Mouse (Mus musculus): ENCODE measurements at regions not wholly inside any gene's neighbourhood (a gene's known extent, or its start where the extent isn't known, plus 50 kb on each side); places are given as distances from the start of the nearest gene placed in this dataset.

DNA sequence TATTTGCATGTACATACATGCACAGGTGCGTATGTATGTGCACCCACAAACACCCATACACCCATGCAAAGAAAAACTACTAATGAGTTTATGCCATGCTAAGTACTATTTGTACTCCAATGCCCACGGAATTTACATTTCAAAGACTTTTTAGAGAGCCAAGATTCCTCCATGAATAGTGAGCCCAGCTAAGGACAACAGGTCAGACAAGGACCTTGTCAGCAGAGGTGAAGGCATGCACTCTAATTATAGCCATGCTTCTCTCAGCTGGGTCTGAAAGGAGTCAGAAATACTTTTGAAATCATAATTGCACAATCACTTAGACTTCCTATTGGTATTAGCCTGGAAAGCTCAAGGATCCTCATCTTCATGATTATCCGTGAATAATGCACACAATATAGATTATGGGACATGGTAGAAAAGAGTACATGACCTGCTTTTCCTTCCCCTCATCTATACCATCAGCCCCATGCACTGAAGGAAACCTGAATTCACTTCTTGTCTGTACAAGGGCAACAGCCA lies 67.7 kb upstream of the Itprid2 start:
- no peak overlapping the region for H3K4me2 ChIP-seq
- H3K27me3 ChIP-seq (ENCODE audit: insufficient read depth, low read length) = no peaks in the 10 kb centered on the region
- TF ChIP-seq CTCF (IDR thresholded peaks at IDR 0.05; ENCODE audit: low read depth) = no peak
- H3K27ac ChIP-seq (ENCODE audit: low read depth) = no peak overlapping the region
- ATAC-seq (ENCODE audit: insufficient read depth) (no peak), DNase-seq (no peak)
- WGBS = 74% methylated on average over 3 of the region's 3 CpGs
- no peaks in the 10 kb centered on the region for H3K9me3 ChIP-seq (ENCODE audit: low read depth, low read length)
- no peaks in the 10 kb centered on the region for H3K36me3 ChIP-seq (ENCODE audit: insufficient read depth)
- H3K9ac ChIP-seq = no peak overlapping the region
- no peak overlapping the region for H3K4me3 ChIP-seq (ENCODE audit: low read depth, low read length)
- no peaks in the 10 kb centered on the region for H3K4me1 ChIP-seq (ENCODE audit: insufficient read depth)

DNA sequence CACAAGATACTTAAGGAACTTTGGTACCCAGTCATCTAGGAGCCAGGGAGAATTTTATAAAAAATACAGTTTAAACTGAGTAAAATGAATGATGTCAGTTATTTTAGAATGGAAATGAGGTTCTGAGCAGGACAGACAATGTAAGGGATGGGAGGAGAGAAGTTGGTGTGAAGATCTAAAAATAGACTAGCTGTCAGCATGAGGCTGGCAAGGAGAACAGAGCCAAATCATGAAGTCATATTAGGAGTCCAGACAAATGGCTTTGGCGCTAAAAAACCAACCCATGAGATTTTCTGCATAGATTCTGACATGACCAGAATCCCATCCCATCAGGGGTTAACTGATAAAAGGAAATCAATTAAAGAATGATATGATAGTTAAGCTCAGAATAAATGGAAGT lies 65.5 kb upstream of the Itprid2 start:
- no peak overlapping the region for H3K4me2 ChIP-seq
- no peak overlapping the region for H3K9ac ChIP-seq
- H3K9me3 ChIP-seq (ENCODE audit: low read depth, low read length) = no peaks in the 10 kb centered on the region
- no peaks in the 10 kb centered on the region for H3K36me3 ChIP-seq (ENCODE audit: insufficient read depth)
- DNase-seq (no peak), ATAC-seq (ENCODE audit: insufficient read depth) (no peak)
- no peak overlapping the region for H3K4me3 ChIP-seq (ENCODE audit: low read depth, low read length)
- H3K27ac ChIP-seq (ENCODE audit: low read depth) = no peak overlapping the region
- H3K27me3 ChIP-seq (ENCODE audit: insufficient read depth, low read length) = no peaks in the 10 kb centered on the region
- H3K4me1 ChIP-seq (ENCODE audit: insufficient read depth) = no peaks in the 10 kb centered on the region
- 89% methylated on average over 1 of the region's 1 CpGs for WGBS
- TF ChIP-seq CTCF (IDR thresholded peaks at IDR 0.05; ENCODE audit: low read depth) = no peak

DNA sequence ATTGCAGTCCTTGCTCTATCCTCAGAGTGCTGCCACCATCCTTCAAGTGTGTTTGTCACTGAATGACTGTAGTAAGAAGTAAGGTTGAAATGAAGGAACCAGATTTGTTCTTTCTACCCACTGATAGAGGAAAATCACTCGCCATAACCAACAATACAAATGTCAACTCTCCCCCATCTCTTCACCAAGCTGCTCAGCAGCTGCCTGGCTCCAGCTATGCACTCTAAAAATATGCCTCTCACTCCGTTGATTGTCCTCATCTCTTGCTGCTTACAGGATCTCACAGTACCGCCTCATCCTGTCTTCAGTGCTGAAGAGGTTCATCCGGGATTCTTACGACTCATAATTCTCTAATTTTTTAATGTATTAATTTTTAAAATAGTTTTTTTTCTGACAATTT lies 63.2 kb upstream of the Itprid2 start:
- DNase-seq = no peak
- H3K4me3 ChIP-seq (ENCODE audit: low read depth, low read length) = no peak overlapping the region
- no peaks in the 10 kb centered on the region for H3K27me3 ChIP-seq (ENCODE audit: insufficient read depth, low read length)
- H3K4me2 ChIP-seq = no peak overlapping the region
- no peaks in the 10 kb centered on the region for H3K36me3 ChIP-seq (ENCODE audit: insufficient read depth)
- ATAC-seq (ENCODE audit: insufficient read depth) = no peak
- H3K9ac ChIP-seq = no peak overlapping the region
- WGBS = 78% methylated on average over 5 of the region's 5 CpGs
- H3K27ac ChIP-seq (ENCODE audit: low read depth) = no peak overlapping the region
- H3K9me3 ChIP-seq (ENCODE audit: low read depth, low read length) = no peaks in the 10 kb centered on the region
- H3K4me1 ChIP-seq (ENCODE audit: insufficient read depth) = 0 out of 2 replicates have a peak, but pooled peaks cover 2% of the 10 kb centered on the region
- TF ChIP-seq CTCF (IDR thresholded peaks at IDR 0.05; ENCODE audit: low read depth) = no peak

DNA sequence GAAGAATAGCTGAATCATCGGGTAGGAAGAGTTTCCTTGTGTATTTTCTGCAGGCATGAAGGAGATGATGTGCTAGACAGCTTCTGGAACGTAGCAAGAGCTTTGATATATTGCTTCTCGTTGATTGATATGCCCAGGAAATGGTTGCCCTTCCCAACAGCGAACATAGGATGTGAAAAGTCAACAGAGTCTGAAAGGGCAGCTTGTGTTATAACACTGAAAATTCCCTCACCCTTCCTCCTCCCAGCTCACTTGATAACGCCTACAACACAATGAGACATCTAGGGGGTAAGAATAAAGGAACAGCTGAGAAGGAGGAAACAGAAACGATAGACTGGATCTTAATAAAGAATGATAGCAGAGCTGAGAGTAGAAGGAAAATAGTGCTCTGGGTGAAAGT lies 60.1 kb upstream of the Itprid2 start:
- Histone ChIP-seq H3K9me3 (ENCODE audit: low read depth, low read length) (no peaks in the 10 kb centered on the region), H3K27me3 (ENCODE audit: insufficient read depth, low read length) (no peaks in the 10 kb centered on the region), H3K27ac (ENCODE audit: low read depth) (no peak overlapping the region), H3K4me3 (ENCODE audit: low read depth, low read length) (no peak overlapping the region), H3K9ac (no peak overlapping the region), H3K4me2 (no peak overlapping the region), H3K36me3 (ENCODE audit: insufficient read depth) (no peaks in the 10 kb centered on the region), H3K4me1 (ENCODE audit: insufficient read depth) (peaks cover 2% of the 10 kb centered on the region; the same call in 1 of the 2 replicates)
- 17% methylated on average over 6 of the region's 6 CpGs for WGBS
- ATAC-seq (ENCODE audit: insufficient read depth) (no peak), DNase-seq (peak; percentile 37)
- no peak for TF ChIP-seq CTCF (IDR thresholded peaks at IDR 0.05; ENCODE audit: low read depth)

DNA sequence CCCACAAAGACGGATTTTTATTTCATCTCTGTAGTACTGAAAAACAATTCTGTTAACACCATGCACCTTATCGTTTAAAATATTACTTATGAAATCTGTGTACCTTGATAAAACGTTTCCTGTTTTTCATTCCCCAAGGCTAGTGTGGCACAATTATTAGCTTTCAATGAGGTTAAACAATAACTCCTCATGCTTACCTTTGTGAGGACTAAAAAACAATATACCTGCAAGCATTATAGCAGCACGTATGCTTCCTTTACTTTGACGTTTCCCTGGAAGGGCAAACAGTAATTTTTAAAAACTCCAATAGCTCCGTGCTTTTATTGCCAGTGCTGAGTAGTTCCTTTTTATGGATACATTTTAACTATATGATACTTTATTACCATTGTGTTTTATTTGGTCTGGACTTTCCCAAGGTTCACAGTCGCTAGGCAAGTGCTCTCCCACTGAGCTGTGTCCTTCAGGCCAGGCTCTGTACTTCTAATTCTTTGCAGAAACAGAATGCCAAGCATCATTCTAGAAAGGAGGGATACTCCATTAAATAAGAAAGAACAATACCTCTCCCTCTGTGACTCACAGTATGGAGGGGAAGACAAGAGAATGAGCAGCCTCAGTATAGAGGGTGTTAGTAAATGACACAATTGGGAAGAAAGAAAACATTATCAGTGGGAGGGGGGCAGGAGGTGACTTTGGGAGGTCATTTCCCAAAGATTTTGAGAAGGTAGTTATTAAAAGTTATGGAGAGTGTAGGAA lies 50.0 kb upstream of the Itprid2 start:
- H3K4me3 ChIP-seq (ENCODE audit: low read depth, low read length) = no peak overlapping the region
- TF ChIP-seq CTCF (IDR thresholded peaks at IDR 0.05; ENCODE audit: low read depth) = no peak
- no peak overlapping the region for H3K4me2 ChIP-seq
- H3K36me3 ChIP-seq (ENCODE audit: insufficient read depth) = no peaks in the 10 kb centered on the region
- DNase-seq (no peak), ATAC-seq (ENCODE audit: insufficient read depth) (no peak)
- 72% methylated on average over 7 of the region's 7 CpGs for WGBS
- no peaks in the 10 kb centered on the region for H3K27me3 ChIP-seq (ENCODE audit: insufficient read depth, low read length)
- H3K9ac ChIP-seq = no peak overlapping the region
- H3K27ac ChIP-seq (ENCODE audit: low read depth) = no peak overlapping the region
- no peaks in the 10 kb centered on the region for H3K4me1 ChIP-seq (ENCODE audit: insufficient read depth)
- no peaks in the 10 kb centered on the region for H3K9me3 ChIP-seq (ENCODE audit: low read depth, low read length)

All from lung, embryonic 14.5 days (tissue).